Mouse (Mus musculus) lung, adult 18-20 months (tissue): ENCODE measurements around the gene Dnah7c.

ENCODE experiments used
- DNase-seq, 2 experiments: peaks; one replicate each; pipeline ENCODE4 v3.0.0; 2022; ENCODE audit warnings: mixed read lengths in 2 of 2

The Dnah7c gene

GRCm38 (mm10) chr1:46854036-46854900, 428.9 kb downstream of the Dnah7c start:
- DNase-seq: peak in 1 of 2 experiments; percentile 90

- DNase-seq: peak in 1 of 2 experiments; percentile 32
These were observed 431.1 kb downstream of the Dnah7c start for GRCm38 (mm10) chr1:46856498-46856897.
